Mouse (Mus musculus): ENCODE measurements around the gene P2ry6. TPM values are rescaled to one million over a fixed set of nuclear protein-coding genes. Genes with fewer than 3 reads are reported as not detected.

The P2ry6 gene
- polyA plus RNA-seq, 1 experiment from 2014 or later, result 2.0 TPM

GRCm38 (mm10) chr7:100894057-100894832 lies 80.2 kb downstream of the P2ry6 start:
- H3K36me3 ChIP-seq (ENCODE audit: control insufficient read depth, insufficient read depth, low read length), result peaks cover 4% of the 10 kb centered on the region; the same call in 1 of the 2 replicates
- peak overlapping the region; percentile 85 for H3K4me2 ChIP-seq (ENCODE audit: low read depth)
- peaks cover 20% of the 10 kb centered on the region for H3K4me1 ChIP-seq (ENCODE audit: control insufficient read depth, insufficient read depth, low read length)
- DNase-seq (ENCODE audit: low spot score), result peak; percentile 66
- no peaks in the 10 kb centered on the region for H3K27me3 ChIP-seq (ENCODE audit: control insufficient read depth, insufficient read depth, low read length)
- 3% methylated on average over 46 of the region's 53 CpGs for WGBS
- H3K9me3 ChIP-seq (ENCODE audit: control insufficient read depth, low read length), result no peaks in the 10 kb centered on the region
- peak overlapping the region; percentile 80 for H3K9ac ChIP-seq (ENCODE audit: low read length)
- H3K27ac ChIP-seq (ENCODE audit: low read depth, low read length), result no peak overlapping the region
- H3K4me3 ChIP-seq (ENCODE audit: low read depth, low read length), result peak overlapping the region; percentile 54
- ATAC-seq (ENCODE audit: insufficient read depth, low FRiP score, low TSS enrichment), result peak; percentile 69

GRCm38 (mm10) chr7:100893249-100894056 lies 81.0 kb downstream of the P2ry6 start:
- H3K9ac ChIP-seq (ENCODE audit: low read length), result peak overlapping the region; percentile 8; the same call in 1 of the 2 replicates
- H3K9me3 ChIP-seq (ENCODE audit: control insufficient read depth, low read length), result no peaks in the 10 kb centered on the region
- no peak overlapping the region for H3K27ac ChIP-seq (ENCODE audit: low read depth, low read length)
- ATAC-seq (ENCODE audit: insufficient read depth, low FRiP score, low TSS enrichment) (0 out of 2 replicates have a peak, but pooled peaks have one; percentile 13), DNase-seq (ENCODE audit: low spot score) (no peak)
- H3K4me1 ChIP-seq (ENCODE audit: control insufficient read depth, insufficient read depth, low read length), result peaks cover 20% of the 10 kb centered on the region
- H3K4me2 ChIP-seq (ENCODE audit: low read depth), result no peak overlapping the region
- peaks cover 7% of the 10 kb centered on the region; the same call in 1 of the 2 replicates for H3K36me3 ChIP-seq (ENCODE audit: control insufficient read depth, insufficient read depth, low read length)
- no peak overlapping the region for H3K4me3 ChIP-seq (ENCODE audit: low read depth, low read length)
- WGBS, result 72% methylated on average over 20 of the region's 20 CpGs
- H3K27me3 ChIP-seq (ENCODE audit: control insufficient read depth, insufficient read depth, low read length), result no peaks in the 10 kb centered on the region

Other genes with a start within 250 kb of the P2ry6 start
- 2.6 and 3.9 TPM in 2 replicates for gene Relt, start 111.2 kb downstream of the P2ry6 start, polyA plus RNA-seq (2014; fragmentation: Nextera tagmentation; extraction: Ambion mirVana)
- gene Arhgef17, start 42.5 kb downstream of the P2ry6 start, polyA plus RNA-seq (2014; fragmentation: Nextera tagmentation; extraction: Ambion mirVana), result 9.7 and 10.7 TPM in 2 replicates
- gene P2ry2, start 38.2 kb upstream of the P2ry6 start, polyA plus RNA-seq (2014; fragmentation: Nextera tagmentation; extraction: Ambion mirVana), result 0.48 and 0.77 TPM in 2 replicates
- 22.5 and 28.5 TPM in 2 replicates for gene Fchsd2, start 118.2 kb upstream of the P2ry6 start, polyA plus RNA-seq (2014; fragmentation: Nextera tagmentation; extraction: Ambion mirVana)

Data from neural tube, embryonic 11.5 days (tissue).